Mouse (Mus musculus): ENCODE results near the gene Psmc6.

DNA sequence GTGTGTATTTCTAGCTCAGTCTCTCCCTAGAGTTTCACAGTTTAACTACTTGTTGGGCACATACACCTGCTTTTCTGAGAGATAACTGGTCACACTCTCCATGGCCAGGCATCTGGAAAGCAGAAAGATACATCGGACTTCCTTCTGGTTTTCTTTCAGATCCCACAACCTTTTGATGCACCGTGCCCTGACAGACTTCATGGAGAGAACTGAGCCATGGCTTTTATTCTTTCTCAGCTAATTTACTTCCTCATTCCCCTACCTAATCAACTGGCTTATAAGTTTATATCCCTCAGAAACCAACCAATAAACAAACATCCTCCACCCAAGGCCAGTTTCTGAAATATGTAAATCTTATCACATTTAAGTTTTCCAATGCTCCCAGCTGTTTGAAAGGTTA, 7.1 kb upstream of the Psmc6 start:
- TF ChIP-seq CTCF (IDR thresholded peaks at IDR 0.05; ENCODE audit: borderline replicate concordance, control insufficient read depth, extremely low read depth, insufficient read depth, low read length, poor library complexity): no peak
- TF ChIP-seq POLR2A (IDR thresholded peaks at IDR 0.05; ENCODE audit: control insufficient read depth, extremely low read depth, insufficient read depth, low read length, poor library complexity): no peak

Measured in thymus, adult 2 months (tissue).